Mouse (Mus musculus) lung, embryonic 14.5 days (tissue): ENCODE data around the gene Thpo. TPM values are rescaled to one million over a fixed set of nuclear protein-coding genes. Genes with fewer than 3 reads are reported as not detected.

Source experiments
- ATAC-seq: fragments of 200-750 bp; cut with Nextera tagmentation; 2 replicates; pipeline ENCODE4 v1.8.0; 2017; ENCODE audit warnings: mild to moderate bottlenecking, moderate TSS enrichment, moderate library complexity; ENCODE audit not compliant: insufficient read depth
- DNase-seq: peaks from one replicate; pipeline ENCODE4 v3.0.0-alpha.2; 2015
- H3K27ac ChIP-seq: fragments of 300-500 bp; sonication (generic); 2 replicates; pipeline ENCODE4 v1.5.1; 2014; ENCODE audit warnings: low read depth, mild to moderate bottlenecking, moderate library complexity
- H3K27me3 ChIP-seq: fragments of 300-500 bp; sonication (generic); 2 replicates; pipeline ENCODE4 v1.6.1; 2014; ENCODE audit warnings: low read length, control low read depth; ENCODE audit not compliant: insufficient read depth
- H3K36me3 ChIP-seq: fragments of 300-500 bp; sonication (generic); 2 replicates; pipeline ENCODE4 v1.6.1; 2014; ENCODE audit warnings: control low read depth; ENCODE audit not compliant: insufficient read depth
- H3K4me1 ChIP-seq: fragments of 300-500 bp; sonication (generic); 2 replicates; pipeline ENCODE4 v1.6.1; 2014; ENCODE audit warnings: antibody characterized with exemption, control low read depth; ENCODE audit not compliant: insufficient read depth
- H3K4me2 ChIP-seq: fragments of 300-500 bp; sonication (generic); 2 replicates; pipeline ENCODE4 v1.6.1; 2014; ENCODE audit warnings: mild to moderate bottlenecking
- H3K4me3 ChIP-seq: fragments of 300-500 bp; sonication (generic); 2 replicates; pipeline ENCODE4 v1.5.1; 2014; ENCODE audit warnings: low read depth, low read length
- H3K9ac ChIP-seq: fragments of 300-500 bp; sonication (generic); 2 replicates; pipeline ENCODE4 v1.6.1; 2014
- H3K9me3 ChIP-seq: fragments of 300-500 bp; sonication (generic); 2 replicates; pipeline ENCODE4 v1.6.1; 2016; ENCODE audit warnings: low read depth, low read length, control low read depth
- CTCF ChIP-seq: IDR thresholded peaks from 2 replicates; pipeline ENCODE4 v1.5.1; 2016; ENCODE audit warnings: antibody characterized with exemption, low read depth
- WGBS: fragments of 180-500 bp; shearing (Covaris S2); extraction: QIAGEN DNeasy Blood & Tissue Kit; methylation state at CpG from one replicate; pipeline ENCODE4 v1.1.7; 2014; 5-methylcytosine and 5-hydroxymethylcytosine counted together
- polyA plus RNA-seq: library from polyadenylated mRNA; unstranded; fragments of >200 nt; fragmentation: Nextera tagmentation; extraction: Ambion mirVana; gene quantifications from 2 replicates; pipeline ENCODE4 v1.2.1, GENCODE M21; 2014

The Thpo gene
- polyA plus RNA-seq, 1 experiment from 2014 or later: 1.1 TPM

- no peak overlapping the region for H3K4me3 ChIP-seq
- H3K9me3 ChIP-seq: no peaks in the 10 kb centered on the region
- H3K4me2 ChIP-seq: no peak overlapping the region
- ATAC-seq (no peak), DNase-seq (no peak)
- H3K9ac ChIP-seq: no peak overlapping the region
- no peak for TF ChIP-seq CTCF
- no peaks in the 10 kb centered on the region for H3K4me1 ChIP-seq
- no peak overlapping the region for H3K27ac ChIP-seq
- no peaks in the 10 kb centered on the region for H3K27me3 ChIP-seq
- 70% methylated on average over 1 of the region's 1 CpGs for WGBS
- H3K36me3 ChIP-seq: no peaks in the 10 kb centered on the region
Measured at GRCm38 (mm10) chr16:20757385-20757784, 23.1 kb upstream of the Thpo start.

GRCm38 (mm10) chr16:20756052-20756451 lies 21.7 kb upstream of the Thpo start:
- Histone ChIP-seq H3K9me3 (no peaks in the 10 kb centered on the region), H3K4me1 (no peaks in the 10 kb centered on the region), H3K27ac (no peak overlapping the region), H3K27me3 (no peaks in the 10 kb centered on the region), H3K4me3 (no peak overlapping the region), H3K4me2 (no peak overlapping the region), H3K36me3 (no peaks in the 10 kb centered on the region), H3K9ac (no peak overlapping the region)
- TF ChIP-seq CTCF: no peak
- WGBS: 78% methylated on average over 5 of the region's 5 CpGs
- ATAC-seq (no peak), DNase-seq (peak; percentile 27)

GRCm38 (mm10) chr16:20750518-20750917 lies 16.2 kb upstream of the Thpo start:
- no peaks in the 10 kb centered on the region for H3K36me3 ChIP-seq
- ATAC-seq: no peak
- no peak overlapping the region for H3K27ac ChIP-seq
- no peaks in the 10 kb centered on the region for H3K27me3 ChIP-seq
- H3K9ac ChIP-seq: no peak overlapping the region
- no peak overlapping the region for H3K4me3 ChIP-seq
- no peaks in the 10 kb centered on the region for H3K4me1 ChIP-seq
- H3K9me3 ChIP-seq: no peaks in the 10 kb centered on the region
- no peak for DNase-seq
- WGBS: 36% methylated on average over 8 of the region's 8 CpGs
- H3K4me2 ChIP-seq: no peak overlapping the region
- no peak for TF ChIP-seq CTCF

GRCm38 (mm10) chr16:20746641-20747040 lies 12.3 kb upstream of the Thpo start:
- Histone ChIP-seq H3K9me3 (no peaks in the 10 kb centered on the region), H3K36me3 (no peaks in the 10 kb centered on the region), H3K9ac (no peak overlapping the region), H3K27me3 (no peaks in the 10 kb centered on the region), H3K27ac (no peak overlapping the region), H3K4me3 (no peak overlapping the region), H3K4me1 (no peaks in the 10 kb centered on the region), H3K4me2 (no peak overlapping the region)
- DNase-seq: peak; percentile 74
- ATAC-seq: peak; percentile 60; the same call in 1 of the 2 replicates
- no peak for TF ChIP-seq CTCF
- 47% methylated on average over 6 of the region's 6 CpGs for WGBS

GRCm38 (mm10) chr16:20739845-20740244 lies 5.5 kb upstream of the Thpo start:
- 88% methylated on average over 9 of the region's 9 CpGs for WGBS

GRCm38 (mm10) chr16:20736823-20737222 lies 2.5 kb upstream of the Thpo start:
- Histone ChIP-seq H3K27me3 (peaks cover 31% of the 10 kb centered on the region), H3K27ac (no peak overlapping the region), H3K9ac (no peak overlapping the region), H3K36me3 (no peaks in the 10 kb centered on the region), H3K9me3 (no peaks in the 10 kb centered on the region), H3K4me2 (no peak overlapping the region), H3K4me1 (no peaks in the 10 kb centered on the region), H3K4me3 (no peak overlapping the region)
- DNase-seq: no peak
- WGBS: 82% methylated on average over 5 of the region's 5 CpGs
- TF ChIP-seq CTCF: no peak
- ATAC-seq: no peak

More at GRCm38 (mm10) chr16:20739845-20740244, 5.5 kb upstream of the Thpo start:
- no peaks in the 10 kb centered on the region for H3K4me1 ChIP-seq
- no peaks in the 10 kb centered on the region for H3K36me3 ChIP-seq
- H3K27ac ChIP-seq: no peak overlapping the region
- ATAC-seq: no peak
- no peak for DNase-seq
- no peak overlapping the region for H3K4me2 ChIP-seq
- H3K9me3 ChIP-seq: no peaks in the 10 kb centered on the region
- H3K27me3 ChIP-seq: peaks cover 13% of the 10 kb centered on the region
- H3K4me3 ChIP-seq: no peak overlapping the region
- TF ChIP-seq CTCF: no peak
- no peak overlapping the region for H3K9ac ChIP-seq

GRCm38 (mm10) chr16:20736168-20736567 lies 1.9 kb upstream of the Thpo start:
- no peak for ATAC-seq
- Histone ChIP-seq H3K27ac (no peak overlapping the region), H3K27me3 (peaks cover 31% of the 10 kb centered on the region), H3K9me3 (no peaks in the 10 kb centered on the region), H3K4me1 (no peaks in the 10 kb centered on the region), H3K9ac (no peak overlapping the region), H3K36me3 (no peaks in the 10 kb centered on the region), H3K4me2 (no peak overlapping the region), H3K4me3 (no peak overlapping the region)
- DNase-seq: no peak
- no peak for TF ChIP-seq CTCF
- WGBS: 87% methylated on average over 7 of the region's 7 CpGs

GRCm38 (mm10) chr16:20735651-20736050 lies 1.3 kb upstream of the Thpo start:
- no peaks in the 10 kb centered on the region for H3K36me3 ChIP-seq
- WGBS: 73% methylated on average over 5 of the region's 5 CpGs
- no peaks in the 10 kb centered on the region for H3K4me1 ChIP-seq
- no peak for DNase-seq
- H3K4me2 ChIP-seq: no peak overlapping the region
- H3K27ac ChIP-seq: no peak overlapping the region
- H3K4me3 ChIP-seq: no peak overlapping the region
- no peak for ATAC-seq
- peaks cover 31% of the 10 kb centered on the region for H3K27me3 ChIP-seq
- H3K9me3 ChIP-seq: no peaks in the 10 kb centered on the region
- H3K9ac ChIP-seq: no peak overlapping the region
- TF ChIP-seq CTCF: no peak
